Mouse (Mus musculus): Measurements from ENCODE around the gene Hist1h2bp.

Hist1h2bp gene

GRCm38 (mm10) chr13:21828511-21828910 is 41.2 kb downstream of the Hist1h2bp start:
- in situ Hi-C loops (cut with MboI, MseI): loop anchor here in 1 of 2 experiments (10.0 kb wide), 1 partner anchor 206 kb away; the partner anchor contains the start of genes Hist1h2ah and Hist1h2bk

- in situ Hi-C loops (cut with MboI, MseI): loop anchor here in 1 of 2 experiments (10.0 kb wide), 1 partner anchor 96 kb away; the partner anchor contains the start of gene Hist1h4j
These were observed 43.1 kb downstream of the Hist1h2bp start for GRCm38 (mm10) chr13:21830344-21830743.

- in situ Hi-C loops (cut with MboI, MseI): loop anchor here in 1 of 2 experiments (10.0 kb wide), 1 partner anchor 97 kb away; the partner anchor contains the start of gene Hist1h4j
These were observed 44.4 kb downstream of the Hist1h2bp start, which contains the start of gene Hist1h4n for GRCm38 (mm10) chr13:21831418-21832394. Hist1h4n (minus strand) TSS chr13:21832196.

DNA sequence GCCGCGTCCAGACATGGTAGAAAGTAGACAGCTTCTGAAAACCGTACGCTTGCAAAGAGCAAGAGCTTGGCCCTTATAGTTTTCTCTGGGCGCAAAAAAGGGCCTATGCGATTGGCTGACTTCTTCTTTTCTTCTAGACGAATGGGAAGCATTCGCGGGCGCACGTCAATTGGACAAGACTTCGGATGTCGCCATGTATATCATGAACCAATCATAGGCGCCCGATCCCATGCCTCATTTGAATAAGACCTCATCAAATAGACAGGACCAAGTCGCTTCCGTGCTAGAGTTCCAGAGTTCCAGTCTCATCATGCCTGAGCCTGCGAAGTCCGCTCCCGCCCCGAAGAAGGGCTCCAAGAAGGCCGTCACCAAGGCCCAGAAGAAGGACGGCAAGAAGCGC is 46.2 kb downstream of the Hist1h2bp start, which contains the start of the genes Hist1h2ap and Hist1h2br:
Gene Hist1h2ap (minus strand): TSS at position 47 of the 400 bp plus-strand sequence.
Gene Hist1h2br (plus strand): TSS at position 283 of the 400 bp plus-strand sequence.
- in situ Hi-C loops (cut with MboI, MseI): loop anchor here in 1 of 2 experiments (10.0 kb wide), 1 partner anchor 99 kb away; the partner anchor contains the start of gene Hist1h4j
